Mouse (Mus musculus): ENCODE measurements around the gene Foxp1.

DNA sequence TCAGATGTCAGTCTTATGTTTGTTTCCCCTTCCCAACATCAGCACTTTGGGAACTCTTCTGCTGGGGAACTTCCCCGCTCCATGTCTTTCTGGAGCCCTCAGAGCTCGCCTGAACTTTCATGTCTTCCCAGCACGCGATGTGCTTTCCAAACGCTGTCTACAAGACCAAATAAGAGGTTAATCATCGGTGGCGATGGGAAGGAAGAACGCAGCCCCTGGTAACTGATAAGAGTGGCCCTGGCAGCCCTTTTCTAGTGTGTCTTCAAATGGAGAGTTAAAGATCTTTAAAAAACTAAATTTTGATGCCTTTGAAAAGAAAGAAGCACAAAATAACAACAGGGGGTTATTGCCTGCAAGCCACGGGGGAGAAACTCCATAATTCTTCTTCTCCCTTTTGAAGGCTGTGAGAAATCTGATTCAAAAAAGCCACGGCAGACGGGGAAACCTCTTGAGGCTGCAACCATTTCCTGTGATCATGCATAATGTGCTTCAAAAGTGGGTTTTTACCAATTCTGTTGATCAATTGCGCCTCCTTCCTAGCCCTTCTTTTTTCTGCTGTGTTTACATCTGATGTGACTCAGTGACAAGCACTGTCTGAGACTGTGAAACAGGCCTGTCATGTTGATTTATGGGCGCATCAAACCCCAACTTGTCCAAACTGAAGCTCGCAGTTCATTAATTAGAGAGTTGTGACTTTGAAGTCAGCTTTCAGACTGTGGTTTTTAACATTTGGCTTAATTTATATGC lies 509.2 kb downstream of the Foxp1 start:
- TF ChIP-seq CTCF (IDR thresholded peaks at IDR 0.05; ENCODE audit: low read depth) (no peak), EP300 (IDR thresholded peaks at IDR 0.05; ENCODE audit: low read depth) (no peak)
